Mouse (Mus musculus): ENCODE data around the gene Usp22. TPM values are rescaled to one million over a fixed set of nuclear protein-coding genes. Genes with fewer than 3 reads are reported as not detected.
"Not testable (repeated sequence)": the region's sequence is repeated elsewhere in the genome, so short reads cannot be mapped to it uniquely, and the experiment has no call there.

The Usp22 gene
- total RNA-seq, 2 experiments from 2014 or later, result 29.9 to 37.4 TPM

DNA sequence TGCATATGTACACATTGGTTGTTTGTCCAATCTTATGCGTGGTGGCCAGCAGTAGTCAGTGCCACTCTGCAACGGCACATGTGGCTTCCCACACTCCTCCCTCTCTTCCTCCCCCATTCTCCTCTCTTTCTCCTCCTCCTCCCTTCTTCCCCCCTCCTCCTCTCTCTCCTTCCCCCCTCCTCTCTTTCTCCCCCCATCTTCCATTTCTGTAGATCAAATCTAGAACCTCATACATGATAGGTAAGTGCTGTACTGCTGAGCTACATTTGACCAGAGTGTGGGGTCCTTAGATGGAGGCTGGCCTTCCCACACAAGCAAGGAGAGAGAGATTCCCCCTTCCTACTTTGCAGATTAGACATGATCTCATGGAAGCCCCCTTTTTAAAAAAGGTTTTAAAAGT, 17.9 kb upstream of the Usp22 start:
- DNase-seq, result no peak
- intact Hi-C loops (cut with DNase I), result loop anchor here (1.0 to 10.0 kb wide), 5 partner anchors 38 to 522 kb away; no protein-coding TSS in a partner anchor

DNA sequence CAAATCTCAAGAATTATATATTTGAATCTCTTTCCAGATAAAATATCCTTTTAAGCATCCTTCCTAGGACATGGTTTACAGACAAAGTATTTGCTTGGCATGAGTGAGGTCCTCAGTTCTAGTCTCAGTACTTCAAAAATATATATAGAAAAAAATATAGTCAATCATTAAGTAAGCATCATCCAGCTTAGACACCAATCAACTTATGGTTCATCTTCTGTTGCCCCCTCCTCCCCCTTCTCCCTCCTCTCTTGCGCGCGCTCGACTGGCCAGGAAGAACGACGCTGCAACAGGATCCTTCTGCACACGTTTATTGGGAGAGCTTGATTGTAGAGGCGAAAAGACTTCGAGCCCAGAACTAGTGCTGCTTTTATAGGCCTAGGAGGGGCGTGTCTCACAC, 17.3 kb upstream of the Usp22 start:
- intact Hi-C loops (cut with DNase I), result loop anchor here (2.0 to 10.0 kb wide), 2 partner anchors 39 to 523 kb away; no protein-coding TSS in a partner anchor
- not testable (repeated sequence) for DNase-seq

DNA sequence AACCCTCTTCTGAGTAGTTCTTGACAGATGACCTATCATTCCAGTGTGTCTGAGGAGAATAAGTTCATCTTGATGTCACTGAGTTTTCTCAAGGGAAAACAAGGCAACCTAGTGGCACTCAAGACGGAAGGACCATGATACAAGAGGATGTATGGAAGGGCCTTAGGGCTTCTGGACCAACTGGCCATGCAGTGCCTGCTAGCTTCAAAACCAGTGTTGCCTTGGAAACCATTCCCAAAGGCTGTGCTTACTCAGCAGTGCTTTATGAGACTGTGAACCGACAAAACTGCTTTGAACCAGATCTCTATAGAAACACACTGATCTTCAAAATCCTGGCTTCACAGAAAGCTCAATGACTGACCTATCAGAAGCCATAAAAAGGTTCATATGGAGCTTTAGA, 15.9 kb upstream of the Usp22 start:
- intact Hi-C loops (cut with DNase I), result loop anchor here (10.0 kb wide), 1 partner anchor 524 kb away; no protein-coding TSS in a partner anchor
- no peak for DNase-seq

DNA sequence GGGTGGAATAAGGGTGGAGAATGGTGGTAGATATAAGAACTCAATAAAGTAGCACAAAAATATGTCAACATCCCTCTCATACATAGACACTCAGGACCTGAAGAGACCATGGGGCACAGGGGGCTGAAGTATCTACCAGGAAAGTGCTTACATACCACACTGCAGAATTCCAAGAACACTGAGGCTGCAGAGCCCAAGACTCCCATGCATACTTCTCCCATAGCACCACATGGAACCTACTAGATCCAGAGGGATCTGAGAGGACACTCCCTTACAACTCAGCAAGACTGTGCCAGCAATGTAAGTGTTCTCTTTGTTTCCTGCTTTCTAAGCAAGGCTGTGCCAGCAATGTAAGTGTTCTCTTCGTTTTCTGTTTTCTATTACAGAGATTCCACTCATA, 9.0 kb upstream of the Usp22 start:
- DNase-seq, result no peak

DNA sequence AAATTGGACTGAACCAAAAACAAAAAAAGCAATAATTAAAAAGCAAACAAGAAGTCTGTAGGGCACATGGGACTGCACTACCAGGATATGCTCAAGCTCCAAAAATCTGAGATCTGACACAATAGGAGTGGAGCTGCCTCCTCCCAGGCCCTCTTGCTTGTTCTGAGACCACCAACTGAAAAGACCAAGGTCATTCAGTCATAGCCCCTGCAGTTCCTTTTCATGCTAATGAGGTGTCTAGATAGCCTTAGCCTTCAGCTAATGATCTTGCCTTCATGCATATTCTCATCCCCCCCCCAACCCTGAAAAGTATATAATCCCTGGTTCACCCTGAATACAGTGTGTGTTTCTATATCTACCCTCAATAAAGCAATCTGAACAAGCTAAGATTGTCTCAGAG, 6.8 kb upstream of the Usp22 start:
- DNase-seq, result no peak
- intact Hi-C loops (cut with DNase I), result no loop called here

More for the DNA sequence above, 9.0 kb upstream of the Usp22 start:
- intact Hi-C loops (cut with DNase I), result no loop called here

DNA sequence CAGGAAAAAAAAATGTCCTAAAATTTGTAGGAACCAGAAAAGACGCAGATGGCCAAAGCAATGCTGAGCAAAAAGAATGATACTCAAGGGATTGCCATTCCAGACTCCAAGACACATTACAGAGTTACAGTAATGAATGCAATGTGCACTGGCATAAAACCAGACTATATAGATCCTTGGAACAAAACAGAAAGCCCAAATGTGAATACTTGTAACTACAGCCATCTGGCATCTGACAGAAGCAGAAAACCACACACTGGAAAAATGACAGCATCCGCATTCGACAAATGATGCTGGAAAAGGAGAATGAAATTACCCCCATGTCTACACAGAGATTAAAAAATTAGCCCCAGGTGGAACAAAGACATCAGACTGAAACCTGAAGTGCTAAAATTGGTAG, 5.5 kb upstream of the Usp22 start:
- DNase-seq, result no peak

DNA sequence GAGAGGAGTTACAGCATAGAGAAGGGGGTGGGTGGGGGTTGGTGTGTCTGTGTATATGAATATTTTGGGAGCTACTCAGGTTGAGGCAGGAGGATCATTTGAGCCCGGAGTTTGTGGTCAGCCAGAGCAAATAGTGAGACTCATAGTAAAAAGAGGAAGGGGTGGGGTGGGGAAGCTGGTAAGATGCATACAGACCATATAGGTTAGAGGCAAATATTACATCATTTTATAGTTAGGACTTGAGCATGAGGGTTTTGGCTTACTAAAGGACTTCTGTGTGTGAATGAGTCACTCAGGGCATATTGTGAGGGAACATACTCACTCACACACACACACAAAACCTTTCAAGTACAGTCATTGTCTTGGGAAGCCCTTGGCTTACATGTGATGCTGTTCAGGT, 1.5 kb upstream of the Usp22 start:
- DNase-seq, result no peak
- intact Hi-C loops (cut with DNase I), result loop anchor here (5.0 kb wide), 1 partner anchor 231 kb away; no protein-coding TSS in a partner anchor

More for the DNA sequence above, 5.5 kb upstream of the Usp22 start:
- intact Hi-C loops (cut with DNase I), result no loop called here

DNA sequence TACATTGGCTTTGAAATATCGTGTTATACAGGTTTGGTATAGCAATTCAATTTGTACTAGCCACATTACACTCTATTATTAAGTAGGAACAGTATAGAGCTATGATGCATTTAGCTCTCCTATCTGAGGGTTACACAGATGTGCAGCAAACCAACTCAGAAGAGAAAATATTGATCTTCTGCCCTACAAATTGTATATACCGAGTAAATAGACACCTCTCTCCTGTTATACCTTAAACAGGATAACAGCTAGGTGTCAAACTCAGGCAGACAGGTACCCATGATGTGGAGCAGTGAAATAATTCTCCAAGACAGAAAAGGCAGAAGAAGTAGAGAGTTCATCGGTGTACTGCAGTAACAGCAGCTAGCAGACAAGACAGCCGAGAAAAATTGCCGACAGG, 923 bp upstream of the Usp22 start:
- intact Hi-C loops (cut with DNase I), result loop anchor here (5.0 kb wide), 1 partner anchor 232 kb away; no protein-coding TSS in a partner anchor
- no peak for DNase-seq

DNA sequence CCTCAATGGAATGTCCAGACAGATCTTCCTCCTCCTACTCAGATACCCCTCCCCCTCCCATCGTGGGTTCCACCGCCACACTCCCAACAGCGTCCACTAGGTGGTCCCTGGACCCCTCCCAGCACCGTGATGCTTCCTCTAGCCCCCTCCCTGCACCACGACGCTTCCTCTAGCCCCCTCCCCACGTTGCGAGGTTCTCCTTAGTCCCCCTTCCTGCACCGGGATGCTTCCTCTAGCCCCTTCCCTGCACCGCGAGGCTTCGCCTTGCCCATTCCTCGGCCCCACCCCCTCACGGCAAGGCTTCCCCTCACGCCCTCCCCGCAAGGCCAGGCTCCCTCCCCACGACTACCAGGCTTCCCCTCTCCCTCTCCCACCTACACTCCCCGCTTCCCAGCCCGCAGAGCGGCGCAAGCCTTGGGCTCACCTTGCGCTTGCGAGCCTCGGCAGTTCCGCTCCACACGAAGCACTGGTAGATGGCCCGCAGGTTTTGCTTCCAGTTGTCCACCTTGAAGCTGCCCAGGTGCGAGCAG, 499 bp downstream of the Usp22 start:
- no peak for DNase-seq
- intact Hi-C loops (cut with DNase I), result loop anchor here (5.0 kb wide), 1 partner anchor 313 kb away; the partner anchor contains the start of gene Mfap4

DNA sequence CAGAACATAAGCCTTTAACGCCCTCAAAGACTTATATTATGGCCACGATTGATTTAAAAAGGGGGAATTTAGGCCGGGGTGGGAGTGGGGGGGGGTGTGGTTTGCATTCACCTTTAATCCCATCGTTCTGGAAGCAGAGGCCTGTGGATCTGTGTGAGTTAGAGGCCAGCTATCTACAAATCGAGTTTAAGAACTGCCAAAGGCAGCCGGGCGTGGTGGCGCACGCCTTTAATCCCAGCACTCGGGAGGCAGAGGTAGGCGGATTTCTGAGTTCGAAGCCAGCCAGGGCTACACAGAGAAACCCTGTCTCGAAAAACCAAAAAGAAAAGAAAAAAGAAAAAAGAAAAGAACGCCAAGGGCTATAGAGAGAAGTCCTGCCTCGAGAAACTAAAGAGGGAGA, 1.4 kb downstream of the Usp22 start:
- not testable (repeated sequence) for DNase-seq
- intact Hi-C loops (cut with DNase I), result loop anchor here (5.0 kb wide), 1 partner anchor 314 kb away; the partner anchor contains the start of gene Mfap4

DNA sequence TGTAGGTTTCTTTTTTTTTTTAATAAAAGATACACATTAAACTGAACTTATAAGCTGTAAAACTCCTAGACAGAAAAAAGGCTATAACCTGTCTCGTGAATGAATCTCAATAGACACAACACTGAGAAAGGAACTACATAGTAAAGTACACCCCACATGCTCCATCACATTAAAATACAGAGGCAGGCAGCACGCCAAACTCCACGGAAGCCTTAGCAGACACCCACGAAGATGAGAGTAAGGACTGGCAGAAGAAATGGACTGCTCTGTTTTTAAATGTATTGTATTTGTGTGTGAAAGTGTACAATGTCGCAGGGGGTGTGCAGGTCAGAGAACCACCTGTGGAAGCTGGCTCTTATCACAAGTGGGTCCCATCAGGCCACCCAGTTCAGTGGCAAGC, 4.7 kb downstream of the Usp22 start:
- no peak for DNase-seq
- intact Hi-C loops (cut with DNase I), result loop anchor here (5.0 kb wide), 1 partner anchor 317 kb away; the partner anchor contains the start of gene Mfap4

DNA sequence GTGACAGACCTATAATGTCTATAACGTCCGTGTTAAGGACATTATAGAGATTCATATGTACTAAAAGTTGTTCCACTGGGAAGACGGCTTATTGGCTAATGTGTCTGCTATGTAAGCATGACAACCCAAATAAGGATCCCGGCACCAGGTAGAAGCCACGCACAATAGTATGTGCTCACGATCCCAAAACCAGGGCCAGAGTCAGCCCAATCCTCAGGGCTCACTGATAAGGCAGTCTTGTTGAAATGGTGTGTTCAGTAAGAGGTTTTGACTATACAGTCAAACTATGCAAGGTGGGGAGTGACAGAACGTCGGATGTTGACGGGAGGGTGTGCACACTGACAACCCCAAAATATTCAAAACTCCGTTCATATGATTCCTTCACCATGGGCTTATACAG, 10.0 kb downstream of the Usp22 start:
- no peak for DNase-seq
- intact Hi-C loops (cut with DNase I), result no loop called here

DNA sequence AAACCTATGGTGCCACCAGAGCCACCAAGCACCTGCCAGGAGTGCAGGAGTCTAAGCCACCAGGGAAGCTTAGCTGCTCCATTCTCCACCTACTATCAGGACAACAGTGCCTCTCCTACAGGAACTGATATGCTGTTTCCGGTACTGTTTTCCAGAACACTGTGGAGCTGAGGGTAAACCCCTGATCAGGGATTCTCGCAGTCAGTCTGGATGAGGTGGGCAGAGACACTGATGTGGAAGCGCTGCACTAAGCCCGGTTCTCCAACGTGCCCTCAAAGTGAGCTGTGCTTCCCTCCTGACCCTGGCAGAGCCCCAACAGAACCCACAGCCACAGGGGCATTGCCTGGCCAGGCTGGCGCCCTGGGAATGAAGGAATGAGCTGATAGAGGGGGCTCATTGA, 10.5 kb downstream of the Usp22 start:
- DNase-seq, result no peak
- intact Hi-C loops (cut with DNase I), result no loop called here

DNA sequence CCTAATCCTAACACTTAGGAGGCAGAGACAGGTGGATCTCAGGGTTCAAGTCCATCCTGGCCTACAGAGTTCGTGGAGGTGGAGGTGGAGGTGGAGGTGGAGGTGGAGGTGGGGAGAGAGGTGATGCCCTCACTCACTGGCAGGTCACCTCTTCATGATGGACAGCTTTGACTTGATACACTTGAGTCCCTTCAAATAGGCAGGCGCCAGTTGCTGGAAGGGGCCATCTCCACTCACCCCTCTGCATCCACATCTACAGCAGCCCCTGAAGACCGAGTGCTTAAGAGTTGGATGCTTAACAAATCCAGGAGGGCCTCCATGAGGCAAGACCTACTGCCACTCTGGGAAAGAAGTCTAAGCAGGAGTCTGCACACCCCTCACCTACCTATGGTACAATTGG, 11.5 kb downstream of the Usp22 start:
- no peak for DNase-seq
- intact Hi-C loops (cut with DNase I), result no loop called here

DNA sequence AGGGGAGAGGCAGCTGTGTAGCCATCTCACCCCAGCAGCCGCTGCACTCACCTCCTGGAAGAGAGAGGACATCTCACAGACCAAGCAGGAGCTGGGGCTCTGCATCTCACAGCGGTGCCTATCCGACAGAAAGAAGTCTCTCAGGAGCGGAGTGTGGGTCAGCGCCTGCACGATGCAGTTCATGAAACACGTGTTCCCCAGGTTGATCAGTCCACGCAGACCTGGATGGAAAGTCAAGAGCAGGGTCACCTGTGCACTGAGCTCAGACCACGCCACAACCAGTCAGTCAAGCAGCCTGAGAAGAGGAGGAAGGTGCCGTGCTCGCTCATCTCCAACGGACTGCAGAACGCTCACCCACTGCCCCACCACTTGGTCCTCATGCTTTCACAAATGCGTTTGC, 12.1 kb downstream of the Usp22 start:
- intact Hi-C loops (cut with DNase I), result no loop called here
- DNase-seq, result no peak

DNA sequence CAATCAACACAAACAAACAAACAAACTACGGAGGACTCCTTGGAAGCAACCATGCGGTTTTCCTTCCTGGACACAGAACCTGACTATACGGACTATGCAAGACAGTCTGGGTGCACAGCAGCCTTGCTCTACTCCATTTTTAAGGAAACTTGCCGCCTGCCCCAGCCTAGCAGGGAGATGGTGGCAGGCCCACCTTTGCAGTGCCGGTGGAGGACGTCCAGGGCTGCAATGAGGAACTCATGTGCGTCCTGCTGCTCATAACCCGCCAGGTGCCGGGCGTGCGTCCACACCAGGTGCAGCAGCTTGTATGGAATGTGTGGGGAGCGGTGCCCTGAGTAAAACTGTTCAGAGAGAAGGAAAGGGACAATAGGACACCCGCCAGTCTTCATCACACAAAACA, 13.7 kb downstream of the Usp22 start:
- no peak for DNase-seq
- intact Hi-C loops (cut with DNase I), result no loop called here

DNA sequence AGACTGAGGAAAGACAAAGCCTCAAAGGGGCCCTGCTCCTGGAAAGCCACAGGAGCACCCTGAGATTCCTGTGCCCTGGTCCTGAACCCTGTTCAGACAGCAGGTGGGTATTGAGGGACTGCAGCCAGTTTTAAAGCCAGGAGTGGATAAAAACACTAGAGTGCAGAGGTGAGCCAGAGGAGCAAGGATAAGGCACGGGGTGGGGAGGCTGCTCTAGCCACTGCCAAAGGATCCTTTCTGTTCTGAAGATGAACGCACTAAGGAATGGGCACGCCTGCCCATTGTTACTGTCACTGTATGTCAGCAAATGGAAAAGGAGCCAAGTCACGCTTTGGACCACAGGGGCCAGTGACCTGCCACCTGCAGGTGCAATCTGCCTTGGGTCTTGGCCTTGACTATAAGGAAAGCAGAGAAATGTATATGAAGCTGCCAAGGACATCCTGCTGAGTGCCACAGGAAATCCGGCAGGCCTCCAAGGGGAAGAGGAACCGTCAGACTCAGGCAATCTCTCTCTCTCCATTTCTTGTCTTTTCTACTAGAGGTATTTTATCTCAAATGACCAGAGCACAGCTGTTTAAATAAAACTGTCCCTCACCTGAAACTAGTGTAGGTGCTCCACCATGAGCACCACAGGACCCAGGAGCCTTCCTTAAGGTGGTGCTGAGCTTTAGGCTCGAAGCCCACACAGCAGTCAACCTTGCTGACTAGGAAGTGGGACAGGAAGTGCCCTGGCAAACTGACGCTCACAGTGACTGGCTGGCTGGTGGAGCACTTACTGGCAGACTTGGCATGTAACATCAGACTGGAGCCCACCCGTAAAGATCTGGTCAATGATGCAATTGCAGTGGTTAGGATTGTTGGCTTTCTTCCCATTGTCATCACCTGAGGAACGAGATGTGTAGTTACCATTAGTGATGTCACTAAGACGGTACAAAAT, 14.8 kb downstream of the Usp22 start:
- intact Hi-C loops (cut with DNase I), result loop anchor here (5.0 kb wide), 1 partner anchor 53 kb away; no protein-coding TSS in a partner anchor
- DNase-seq, result no peak

DNA sequence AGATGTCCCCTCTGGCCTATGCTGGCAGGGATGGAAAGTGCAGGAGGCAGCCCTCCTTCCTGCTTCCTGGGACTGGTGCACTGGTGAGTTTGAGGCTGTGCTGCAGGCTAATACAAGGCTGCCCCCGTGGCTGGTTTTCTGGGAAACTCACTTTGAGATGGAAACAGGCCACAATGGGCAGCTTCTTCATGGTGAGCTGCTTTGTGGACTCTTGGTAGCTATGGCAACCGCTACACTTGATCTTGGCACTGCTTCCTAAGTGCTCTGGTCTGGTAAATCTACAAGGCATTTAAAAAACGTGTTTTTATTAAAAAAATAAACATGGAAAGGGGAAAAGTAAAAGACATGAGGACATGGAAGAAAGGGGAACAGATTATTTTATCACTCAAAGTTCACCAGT, 16.7 kb downstream of the Usp22 start:
- intact Hi-C loops (cut with DNase I), result loop anchor here (5.0 kb wide), 1 partner anchor 51 kb away; no protein-coding TSS in a partner anchor
- no peak for DNase-seq

DNA sequence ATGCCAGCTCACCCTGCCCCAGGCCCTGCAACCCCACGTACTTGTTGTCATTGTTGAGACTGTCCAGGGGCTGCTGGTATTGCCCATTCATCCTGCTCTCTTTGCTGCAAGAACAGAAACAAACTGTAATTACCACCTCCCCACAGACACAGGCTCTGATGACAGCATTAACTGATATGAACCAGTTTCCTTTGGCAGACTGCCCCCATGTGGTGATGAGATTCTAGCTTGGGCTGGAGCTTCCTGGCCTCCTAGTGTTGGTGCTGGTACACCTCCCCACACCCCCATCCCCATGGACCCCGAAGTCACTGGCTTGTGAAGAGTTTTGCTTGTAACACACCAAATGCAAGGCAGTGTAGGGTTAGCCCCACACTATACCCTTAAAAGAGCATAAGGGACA, 19.1 kb downstream of the Usp22 start:
- intact Hi-C loops (cut with DNase I), result loop anchor here (5.0 kb wide), 1 partner anchor 48 kb away; no protein-coding TSS in a partner anchor
- DNase-seq, result peak in 1 of 2 experiments; percentile 26

DNA sequence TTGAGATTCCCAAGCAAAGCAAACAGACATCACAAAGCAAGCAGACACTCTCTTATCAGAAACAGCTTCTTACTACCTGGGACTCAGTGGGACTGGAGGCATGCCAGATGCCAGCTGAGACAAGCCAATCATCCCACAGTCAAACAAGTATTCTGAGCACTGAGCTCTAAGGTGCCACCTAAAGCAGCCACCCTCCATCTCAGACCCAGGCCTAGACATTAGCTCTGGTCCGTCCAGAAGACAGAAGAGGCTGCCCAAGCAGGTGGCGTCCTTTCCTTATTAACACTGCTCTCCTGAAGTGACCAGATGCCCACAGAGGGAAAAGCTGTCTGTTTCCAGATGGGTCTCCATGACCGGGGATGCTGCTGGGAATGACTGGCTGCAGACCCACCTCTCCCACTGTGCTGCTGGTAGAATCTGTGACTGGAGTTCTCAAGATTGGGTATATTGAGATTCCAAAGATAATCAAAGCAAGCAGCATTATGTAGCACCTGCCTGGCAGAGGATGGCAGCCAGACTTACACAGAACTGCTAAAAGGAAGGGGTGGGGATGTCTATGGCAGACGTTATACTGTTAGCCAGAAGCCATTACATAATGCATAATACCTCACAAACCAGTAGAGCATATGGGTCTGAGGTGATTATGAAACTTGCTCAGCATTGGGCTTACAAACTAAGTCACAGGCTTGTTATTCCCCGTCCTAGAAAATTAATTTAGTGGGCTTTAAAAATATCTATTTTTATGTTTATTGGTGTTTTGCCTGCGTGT, 24.4 kb downstream of the Usp22 start:
- no peak for DNase-seq
- intact Hi-C loops (cut with DNase I), result no loop called here

DNA sequence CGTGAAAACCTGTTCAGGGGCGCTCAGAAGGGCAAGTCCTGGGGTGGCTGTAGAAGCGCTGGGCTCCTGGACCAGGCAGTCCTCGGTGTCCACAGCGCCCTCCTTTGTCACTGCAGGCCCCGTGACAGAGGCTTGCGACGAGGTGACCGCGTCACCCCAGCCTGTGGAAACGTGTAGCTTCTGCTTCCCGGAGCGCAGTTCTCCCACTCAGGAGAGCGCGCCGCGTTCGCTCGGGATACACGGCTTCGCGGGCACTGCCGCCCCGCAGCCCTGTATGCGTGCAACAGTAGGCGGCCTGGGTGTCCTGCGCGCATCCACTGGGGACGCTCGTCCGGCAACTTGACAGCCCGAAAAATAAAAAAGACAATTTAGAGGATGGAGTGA, 27.6 kb downstream of the Usp22 start:
- DNase-seq, result peak in 1 of 2 experiments; percentile 18
- intact Hi-C loops (cut with DNase I), result no loop called here
